Mouse (Mus musculus) gastrocnemius, adult 8-10 months (tissue): Measurements from ENCODE around the gene Gm26992. TPM values are rescaled to one million over a fixed set of nuclear protein-coding genes. Genes with fewer than 3 reads are reported as not detected.

Source experiments
- DNase-seq, 2 experiments: peaks; one replicate each; pipeline ENCODE4 v3.0.0; 2022; ENCODE audit warnings: low spot score in 2 of 2
- total RNA-seq, 4 experiments: library from RNA; stranded (reverse); gene quantifications; 2 replicates each; pipeline ENCODE4 v1.2.4; 2022

The Gm26992 gene
- total RNA-seq, 4 experiments from 2014 or later: not detected

DNA sequence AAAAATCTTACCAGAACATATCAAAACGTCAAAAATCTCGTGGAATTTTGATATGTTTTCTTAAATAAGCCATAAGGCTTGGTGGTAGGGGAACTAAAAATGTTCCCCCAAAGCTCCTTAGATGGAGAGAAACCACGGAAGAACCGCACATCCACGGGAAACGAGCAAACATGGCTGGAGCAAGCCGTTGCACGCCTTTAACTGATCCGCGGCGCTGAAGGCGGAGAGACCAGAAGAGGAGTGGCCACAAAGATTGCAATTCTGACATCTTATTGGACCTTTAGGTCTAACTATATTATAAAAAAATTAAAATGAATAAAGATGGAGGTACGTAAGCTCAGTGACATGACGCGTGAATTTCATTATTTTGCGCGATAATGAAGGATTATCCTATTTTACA is 61.2 kb downstream of the Gm26992 start:
- peak in 1 of 2 experiments; percentile 24 for DNase-seq

DNA sequence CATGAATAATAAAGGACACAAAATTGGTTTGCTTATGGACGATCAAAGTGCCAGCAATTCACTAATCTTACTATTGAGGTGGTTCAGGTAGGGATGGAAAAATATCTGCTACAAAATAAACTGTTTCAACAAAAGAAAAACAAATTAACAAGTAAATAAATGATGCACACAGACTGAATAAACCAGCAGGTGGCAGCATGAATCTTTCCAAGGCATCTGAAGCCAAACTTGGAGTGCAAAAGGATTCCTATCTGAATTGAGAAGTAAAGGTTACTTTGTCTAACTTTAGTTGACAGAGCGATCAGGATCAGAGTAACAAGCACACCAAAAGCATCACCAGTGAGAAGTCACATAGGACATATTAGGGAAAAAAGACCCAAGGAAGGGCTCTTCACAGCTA is 62.2 kb downstream of the Gm26992 start:
- DNase-seq: no peak

DNA sequence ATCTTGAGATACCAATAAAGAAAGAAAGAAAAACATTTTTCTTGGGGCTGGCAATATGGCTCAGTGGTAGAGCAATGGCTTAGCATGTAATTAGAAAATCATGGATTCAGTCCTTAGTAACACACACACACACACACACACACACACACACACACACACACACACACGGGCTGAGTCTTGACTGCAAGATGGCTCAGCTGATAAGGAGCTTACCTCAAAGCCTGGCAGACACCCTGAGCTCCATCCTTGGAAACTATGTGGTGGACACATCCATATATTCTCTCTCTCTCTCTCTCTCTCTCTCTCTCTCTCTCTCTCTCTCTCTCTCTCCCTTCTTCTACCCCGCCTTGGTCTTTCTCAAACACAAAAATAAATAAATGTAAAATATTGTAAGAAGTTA is 69.0 kb downstream of the Gm26992 start:
- no peak for DNase-seq

DNA sequence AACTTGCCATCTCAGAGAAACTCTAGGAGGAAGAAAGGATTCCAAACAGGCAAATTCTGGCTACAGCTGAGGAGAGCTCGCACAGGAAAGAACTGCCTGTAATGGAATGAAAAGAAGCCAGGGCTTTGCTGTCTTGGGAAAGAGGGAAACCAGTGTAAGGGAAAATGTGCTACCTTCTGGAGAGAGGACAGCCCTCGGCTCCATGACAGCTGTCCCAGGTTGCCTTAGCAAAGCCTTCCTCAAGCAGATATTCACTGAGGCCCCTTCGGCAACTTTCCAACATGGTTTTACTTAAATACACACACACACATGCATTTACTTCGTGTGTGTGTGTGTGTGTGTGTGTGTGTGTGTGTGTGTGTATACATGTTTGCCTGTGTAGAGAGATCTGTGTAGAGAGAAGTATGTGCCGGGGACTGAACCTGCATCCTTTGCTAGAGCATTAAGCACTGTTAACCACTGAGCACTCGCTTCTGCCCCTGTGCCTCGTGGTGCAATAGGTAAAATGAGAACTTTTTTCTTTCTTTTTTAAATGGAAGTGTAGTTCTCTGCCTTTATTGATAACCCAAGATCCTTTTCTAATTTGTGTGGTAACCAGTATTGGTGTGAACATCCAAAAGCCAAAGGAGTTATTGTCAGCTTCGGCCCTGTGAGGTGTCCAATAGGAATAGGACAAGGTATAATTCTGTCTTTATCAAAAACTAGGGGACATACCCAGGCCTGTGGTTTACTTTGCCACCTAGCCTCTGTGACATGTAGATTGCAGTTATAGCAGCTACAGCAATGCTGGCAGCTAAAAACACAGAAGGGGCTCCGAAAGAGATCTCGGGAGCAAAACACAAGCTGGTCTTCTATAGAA is 70.8 kb downstream of the Gm26992 start:
- DNase-seq: no peak

DNA sequence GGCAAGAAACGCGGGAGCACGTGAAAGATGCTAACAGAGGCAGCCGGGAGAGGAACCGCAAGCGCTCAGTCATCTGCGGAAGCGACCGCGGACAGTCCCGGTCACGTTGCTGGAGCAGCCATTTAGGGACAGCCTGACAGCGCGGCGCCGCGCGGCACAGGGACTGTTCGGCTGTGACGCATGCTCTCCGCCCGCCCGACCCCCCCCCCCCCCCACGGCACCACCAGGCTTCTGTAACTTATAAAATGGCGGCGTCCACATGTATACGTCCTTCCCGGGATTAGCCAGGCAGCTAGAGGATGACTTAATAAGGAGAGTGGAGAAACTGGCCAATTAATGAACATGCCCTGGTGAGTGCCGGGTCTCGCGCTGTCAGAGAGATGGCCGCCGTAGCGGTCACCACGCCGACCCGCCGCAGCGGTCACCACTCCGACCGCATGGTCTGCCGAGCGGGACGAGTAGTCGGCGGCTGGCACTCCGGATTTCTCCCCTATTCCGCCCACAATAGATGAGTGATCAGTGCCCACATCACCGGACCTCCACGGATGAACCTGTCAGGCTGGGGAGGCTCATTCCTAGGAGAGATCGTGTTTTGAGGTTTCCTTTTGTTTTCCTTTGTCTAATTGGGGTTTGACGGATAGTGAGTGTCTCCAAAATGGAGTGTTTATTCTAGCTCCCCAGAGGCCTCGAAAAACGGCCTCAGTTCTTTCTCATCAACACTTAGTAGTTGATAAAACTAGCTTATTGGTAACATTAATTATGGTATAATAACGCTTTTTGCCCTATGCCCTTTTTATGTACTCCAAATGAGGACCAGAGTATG is 71.8 kb downstream of the Gm26992 start:
- DNase-seq: peak; percentile 7 to 61

DNA sequence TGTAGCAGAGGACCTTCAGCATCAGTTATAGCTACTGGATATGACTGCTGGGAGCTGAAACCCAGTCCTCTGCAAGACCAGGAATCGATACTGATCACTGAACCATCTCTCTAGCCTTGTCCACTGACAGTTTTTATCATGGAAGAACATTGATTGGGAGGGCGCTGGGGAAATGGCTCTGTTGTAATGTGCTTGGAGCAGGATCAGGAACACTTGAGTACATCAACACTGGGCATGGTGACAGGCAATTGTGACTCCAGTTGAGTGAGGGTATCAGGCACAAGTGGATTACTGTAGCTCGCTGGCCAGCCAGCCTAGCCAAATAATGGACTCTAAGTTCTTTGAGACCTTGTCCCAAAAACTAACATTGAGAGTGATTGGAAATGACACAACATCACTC is 77.6 kb downstream of the Gm26992 start:
- DNase-seq: no peak

DNA sequence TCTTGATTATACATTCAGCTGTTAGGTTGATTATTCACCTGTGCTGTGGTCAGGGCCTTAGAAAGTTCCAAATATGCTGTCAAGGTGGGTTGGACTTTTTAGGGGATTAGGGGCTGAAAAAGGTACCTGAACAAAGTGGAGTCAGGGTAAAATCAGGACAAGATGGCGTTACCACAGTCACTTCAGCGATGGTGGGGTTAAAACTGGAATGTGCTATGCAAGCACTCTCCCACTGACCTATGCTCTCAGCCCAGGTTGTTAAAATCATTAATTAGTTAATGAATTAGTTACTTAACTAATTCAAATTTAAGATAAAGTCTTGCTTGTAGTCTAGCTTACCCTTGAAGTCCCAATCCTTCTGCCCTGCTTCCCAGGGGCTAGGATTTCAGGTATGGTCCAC is 78.3 kb downstream of the Gm26992 start:
- no peak for DNase-seq

DNA sequence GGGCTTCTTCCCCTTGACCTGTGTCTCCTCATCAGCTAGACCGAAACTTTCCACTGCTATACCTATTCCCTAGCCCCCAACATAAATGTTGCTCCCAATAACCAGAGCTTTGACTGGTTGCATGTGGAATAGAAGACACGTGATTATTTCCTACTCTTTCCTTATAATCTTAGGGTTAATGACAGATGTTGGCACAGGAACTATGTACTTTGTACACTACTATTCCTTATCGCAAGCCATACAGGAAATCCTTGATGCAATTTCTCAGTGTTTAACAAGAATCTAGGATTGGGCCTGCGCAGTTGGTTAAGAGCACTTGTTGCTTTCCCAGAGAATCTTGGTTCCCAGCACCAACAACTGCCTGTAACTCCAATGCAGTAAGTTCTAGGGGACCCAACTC is 86.4 kb downstream of the Gm26992 start:
- DNase-seq: no peak

DNA sequence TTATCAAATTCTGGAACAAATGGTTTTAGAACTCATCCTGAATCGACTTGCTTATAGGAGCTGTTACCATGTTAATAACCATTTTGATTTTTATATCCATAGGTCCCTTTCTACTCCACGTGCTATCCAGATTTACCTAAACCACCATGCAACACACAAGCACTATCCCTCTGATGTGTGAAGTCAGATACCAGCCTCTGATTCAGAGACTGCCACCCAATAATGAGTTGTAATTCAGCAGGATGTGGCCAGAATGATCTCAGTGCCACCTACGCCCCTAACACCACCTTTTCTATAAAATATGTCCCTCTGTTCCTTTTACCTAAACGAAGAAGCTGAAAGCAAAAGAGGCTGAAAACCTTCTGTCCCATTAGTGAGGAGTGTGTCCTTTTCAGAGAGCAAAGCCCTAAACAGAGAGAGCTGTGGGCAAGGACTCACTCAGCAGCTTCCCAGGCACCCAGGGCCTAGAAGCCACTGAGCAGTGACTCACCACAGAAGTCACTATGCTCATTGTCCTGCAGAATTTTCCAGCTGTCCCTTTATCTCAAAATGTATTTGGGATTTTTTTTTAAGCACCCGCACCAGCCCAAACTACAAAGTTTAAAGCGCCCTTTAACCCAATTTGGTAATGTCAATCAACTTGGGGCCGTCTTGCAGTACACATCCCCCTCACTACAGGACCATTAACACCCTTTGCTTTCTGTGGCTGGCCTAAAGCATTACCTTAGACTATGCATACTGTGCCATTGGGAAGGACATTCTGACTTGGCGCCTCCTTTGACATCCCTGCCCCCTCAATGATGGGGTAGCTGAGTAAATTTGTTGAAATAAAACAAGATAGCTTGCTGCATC is 87.6 kb downstream of the Gm26992 start:
- no peak for DNase-seq

DNA sequence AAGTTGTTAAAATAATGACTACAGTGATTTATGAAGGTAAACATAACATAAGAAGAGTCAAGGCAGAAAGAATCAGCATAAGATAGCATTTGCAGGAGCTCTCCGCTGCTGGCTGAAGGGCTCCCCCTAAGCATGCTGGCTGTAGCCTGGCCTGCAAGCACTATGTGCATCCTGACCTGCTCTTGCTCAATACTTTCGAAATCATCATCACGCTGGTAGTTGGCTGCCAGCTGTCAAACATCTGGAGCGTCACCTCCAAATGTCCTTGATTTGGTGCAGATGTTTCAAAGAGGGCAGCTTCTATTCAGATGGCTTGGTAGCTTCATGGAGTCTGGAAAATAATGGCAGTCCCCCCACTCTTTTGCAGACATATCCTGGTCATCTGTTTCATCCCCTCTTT is 93.0 kb downstream of the Gm26992 start:
- peak in 1 of 2 experiments; percentile 7 for DNase-seq

DNA sequence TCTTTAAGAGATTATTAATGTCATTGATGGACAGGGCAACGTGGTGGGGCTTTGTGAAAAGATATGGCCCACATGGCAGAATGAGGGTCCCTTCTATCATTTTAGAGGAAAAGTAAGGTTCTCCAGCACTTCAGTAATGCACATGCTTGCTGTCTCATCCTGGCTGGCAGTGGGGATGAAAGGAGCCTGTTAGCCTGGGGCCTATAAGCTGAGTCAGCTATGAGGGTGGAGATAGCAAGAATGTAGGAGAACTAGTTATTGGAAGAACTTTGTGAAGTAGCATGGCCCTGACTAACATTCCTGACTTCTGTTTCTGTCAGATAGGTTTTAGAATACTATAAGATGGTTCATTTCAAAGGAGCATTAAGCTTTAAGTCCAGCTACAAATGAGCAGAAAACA is 93.5 kb downstream of the Gm26992 start:
- DNase-seq: no peak

DNA sequence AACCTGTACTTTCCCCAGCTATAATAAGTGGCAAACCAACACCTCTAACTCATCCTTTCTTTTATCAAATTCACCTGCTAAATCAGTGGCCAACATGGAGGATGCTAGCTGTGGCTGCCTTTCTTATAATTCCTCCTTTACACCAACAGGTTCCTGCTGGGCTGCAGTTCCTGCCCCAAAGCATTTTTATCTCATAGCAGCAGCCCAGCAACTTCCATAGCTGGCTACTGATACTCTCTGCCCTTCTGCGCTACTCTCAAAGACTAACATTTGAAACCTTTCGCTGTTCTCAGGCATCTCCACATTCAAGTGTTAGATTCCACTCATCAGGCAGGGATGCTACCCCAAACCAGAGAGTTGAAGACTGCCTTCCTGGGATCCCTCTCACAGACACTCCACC is 97.0 kb downstream of the Gm26992 start:
- DNase-seq: no peak

DNA sequence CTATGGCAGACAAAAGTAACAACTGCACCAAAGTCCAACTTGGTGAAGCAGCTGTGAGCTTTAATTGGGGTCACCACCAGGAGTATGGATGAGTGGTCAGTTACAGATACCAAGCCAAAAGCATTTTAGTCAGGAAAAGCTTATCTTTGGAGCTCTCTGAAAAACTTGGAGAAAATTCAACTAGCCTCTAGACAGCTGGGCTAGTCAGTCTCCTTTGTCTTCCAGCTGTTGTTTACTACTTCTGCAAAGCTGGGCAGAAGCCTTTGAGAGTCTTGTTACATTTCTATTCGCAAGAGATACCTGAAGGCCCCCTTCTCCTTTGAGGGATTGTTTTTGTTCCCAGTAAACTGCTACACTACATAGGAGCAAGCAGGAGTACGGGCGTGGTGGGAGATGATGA is 97.7 kb downstream of the Gm26992 start:
- no peak for DNase-seq

DNA sequence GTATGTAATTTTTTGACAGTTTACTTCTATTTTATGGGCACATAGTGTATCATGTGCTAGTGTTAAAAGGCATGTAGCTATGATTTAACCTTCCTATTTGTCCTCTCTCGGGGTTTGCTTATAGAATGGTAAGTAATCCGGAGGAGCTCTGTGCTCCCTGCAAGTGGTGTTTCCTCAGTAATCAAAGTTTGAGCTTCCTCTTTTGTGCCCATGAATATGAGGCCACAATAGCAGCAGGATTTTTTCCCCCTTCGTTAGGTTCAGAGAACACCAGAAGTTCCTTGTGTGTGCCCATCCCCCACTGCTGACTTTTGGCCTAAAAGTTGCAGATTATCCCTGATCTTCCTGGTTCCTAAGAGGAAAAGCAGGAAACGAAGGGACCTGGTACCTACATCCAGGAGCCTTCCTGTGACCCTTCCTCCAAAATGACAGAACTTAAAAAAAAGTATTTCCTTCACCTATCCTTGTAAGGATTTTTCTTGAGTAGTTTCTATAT is 99.5 kb downstream of the Gm26992 start:
- DNase-seq: no peak

DNA sequence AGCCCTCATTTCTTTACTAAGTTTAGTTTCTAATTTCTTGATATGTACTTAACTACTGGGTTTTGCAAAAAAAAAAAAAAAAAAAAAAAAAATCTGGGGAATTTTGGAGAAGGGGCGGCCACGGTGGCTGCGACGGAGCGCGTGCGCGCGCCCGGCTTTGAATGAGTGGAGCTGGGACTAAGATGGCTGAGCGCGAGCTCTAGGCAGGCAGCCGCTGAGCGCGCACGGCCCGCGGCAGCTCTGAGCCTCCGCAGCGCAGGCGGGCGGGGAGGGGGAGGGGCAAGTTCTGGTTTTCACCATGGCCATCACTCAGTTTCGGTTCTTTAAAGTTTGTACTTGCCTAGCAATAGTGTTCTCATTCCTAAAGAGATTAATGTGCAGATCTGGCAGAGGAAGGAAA is 107.4 kb downstream of the Gm26992 start:
- peak; percentile 41 to 60 for DNase-seq

Other genes with a start within 250 kb of the Gm26992 start
- gene Nap1l2, start 235.4 kb upstream of the Gm26992 start, total RNA-seq: not detected
- not detected for gene Cdx4, start 100.6 kb upstream of the Gm26992 start, total RNA-seq
- gene Chic1, start 65.5 kb upstream of the Gm26992 start, total RNA-seq: under 1 TPM; 0.18 to 0.29 (median 0.19) TPM
- gene Tsx, start 7.5 kb upstream of the Gm26992 start, total RNA-seq: not detected
- not detected for gene Zcchc13, start 208.6 kb downstream of the Gm26992 start, total RNA-seq